Comparison of ENCODE assay signal across 13 mouse cellular contexts in genomic region chr9:66104601-66105000, GRCm38 (mm10).
"Had no signal": no experiment of that assay in that cellular context is flagged by ENCODE, and none has a peak within 500 bp of the region (broad histone marks: within the 10 kb centered on the region; RNA-seq: fewer than 3 reads in every experiment).

No protein-coding gene starts in this region.

- DNase-seq: kidney, adult 18-20 months; layer of hippocampus, adult 9-11 months; left cerebral cortex, postnatal 4 days; lung, adult 18-20 months; right cerebral cortex, adult 18-20 months; right cerebral cortex, postnatal 25 days; thymus, postnatal 4 days had no signal

- H3K4me3 ChIP-seq: limb, embryonic 13.5 days; midbrain, embryonic 12.5 days; neural tube, embryonic 15.5 days had no signal

- ATAC-seq: hindbrain, postnatal 0 days; midbrain, embryonic 16.5 days had no signal

- H3K9ac ChIP-seq: limb, embryonic 13.5 days; midbrain, embryonic 12.5 days; neural tube, embryonic 15.5 days had no signal

- H3K4me2 ChIP-seq: limb, embryonic 13.5 days; midbrain, embryonic 12.5 days; neural tube, embryonic 15.5 days had no signal

- H3K4me1 ChIP-seq: limb, embryonic 13.5 days; midbrain, embryonic 12.5 days; neural tube, embryonic 15.5 days had no signal

- H3K27ac ChIP-seq: hindbrain, postnatal 0 days; limb, embryonic 13.5 days; midbrain, embryonic 12.5 days; neural tube, embryonic 15.5 days; stomach, postnatal 0 days had no signal

- H3K9me3 ChIP-seq: limb, embryonic 13.5 days; midbrain, embryonic 12.5 days; neural tube, embryonic 15.5 days had no signal

- H3K27me3 ChIP-seq: limb, embryonic 13.5 days; midbrain, embryonic 12.5 days; neural tube, embryonic 15.5 days had no signal
